Mouse (Mus musculus): ENCODE measurements around the gene Nfix.

The Nfix gene

DNA sequence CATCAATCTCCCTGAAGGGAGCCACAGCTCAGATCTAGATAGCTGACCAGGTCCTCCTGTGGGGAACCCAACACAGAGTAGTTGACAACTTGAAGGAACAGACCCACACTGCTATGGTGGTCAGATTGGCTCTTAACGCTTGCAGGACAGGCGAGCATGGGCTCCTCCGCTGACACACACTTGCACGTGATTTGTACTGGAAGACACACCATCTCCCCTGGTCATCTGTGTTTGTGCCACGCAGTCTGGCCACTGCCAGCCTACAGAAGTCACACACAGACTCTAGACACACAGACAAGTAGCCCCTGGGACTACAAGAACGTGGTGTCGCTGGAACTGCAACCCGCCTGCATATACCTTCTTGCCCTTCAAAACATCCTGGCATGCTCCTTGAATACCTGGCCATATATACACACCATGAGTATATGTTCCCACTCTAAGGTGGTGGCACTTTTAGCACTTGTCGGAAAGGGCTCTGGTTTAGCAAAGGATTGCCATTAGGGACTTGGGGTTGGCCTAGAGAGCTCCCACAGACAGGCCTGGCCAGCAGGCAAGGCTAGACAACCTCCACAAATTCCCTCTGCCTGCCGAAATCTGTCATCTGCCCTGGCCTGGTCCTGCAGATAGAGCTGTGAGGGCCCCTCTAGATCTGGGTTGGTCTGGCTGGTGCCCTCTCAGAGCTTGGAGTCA lies 1.6 kb downstream of the Nfix start:
- DNase-seq (ENCODE audit: low read depth, low spot score): no peak

DNA sequence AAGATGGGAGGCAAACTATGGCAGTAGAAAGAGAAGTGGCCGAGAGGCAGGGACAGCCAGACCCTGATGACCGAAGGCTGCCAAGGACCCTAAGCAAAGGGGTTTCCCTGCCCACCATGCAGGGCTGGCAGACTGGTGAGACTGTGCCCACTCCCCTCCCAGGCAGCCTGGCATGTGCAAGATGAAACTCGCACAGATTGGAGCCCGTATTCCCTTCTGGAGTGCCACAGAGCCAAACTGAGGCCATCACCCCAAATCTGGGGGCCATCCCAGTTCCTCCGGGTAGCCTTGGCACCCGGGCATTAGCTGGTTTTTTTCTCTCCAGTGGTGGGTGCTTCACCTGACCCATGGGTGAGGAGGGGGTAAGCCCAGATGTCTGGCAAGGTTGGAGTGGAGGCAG lies 2.2 kb downstream of the Nfix start:
- DNase-seq (ENCODE audit: low read depth, low spot score): no peak

DNA sequence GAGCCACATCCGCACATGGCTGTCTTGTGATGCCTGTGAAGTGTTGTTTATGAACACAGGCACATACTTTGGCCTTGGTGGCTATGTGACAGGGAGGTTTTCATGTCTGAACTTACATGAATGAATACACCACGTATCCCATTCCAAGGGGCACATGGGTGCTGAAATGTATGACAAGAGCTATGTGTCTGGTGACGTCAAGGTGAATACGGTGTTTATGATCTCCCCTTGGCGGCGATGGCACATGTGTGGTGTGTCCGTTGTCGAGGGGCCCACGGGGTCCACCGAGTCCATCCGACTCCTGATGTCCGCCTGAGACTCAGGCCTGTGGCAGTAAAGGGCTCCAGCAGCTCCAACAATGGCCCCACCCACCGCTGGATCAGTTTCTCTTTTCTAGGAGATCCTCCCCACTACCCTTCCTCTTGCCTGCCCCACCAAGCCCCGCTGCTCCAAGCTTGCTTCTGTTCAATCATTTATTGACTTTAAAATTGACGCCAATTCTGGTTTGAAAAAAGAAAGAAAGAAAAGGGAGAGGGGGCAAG lies 2.8 kb downstream of the Nfix start:
- no peak for DNase-seq (ENCODE audit: low read depth, low spot score)

DNA sequence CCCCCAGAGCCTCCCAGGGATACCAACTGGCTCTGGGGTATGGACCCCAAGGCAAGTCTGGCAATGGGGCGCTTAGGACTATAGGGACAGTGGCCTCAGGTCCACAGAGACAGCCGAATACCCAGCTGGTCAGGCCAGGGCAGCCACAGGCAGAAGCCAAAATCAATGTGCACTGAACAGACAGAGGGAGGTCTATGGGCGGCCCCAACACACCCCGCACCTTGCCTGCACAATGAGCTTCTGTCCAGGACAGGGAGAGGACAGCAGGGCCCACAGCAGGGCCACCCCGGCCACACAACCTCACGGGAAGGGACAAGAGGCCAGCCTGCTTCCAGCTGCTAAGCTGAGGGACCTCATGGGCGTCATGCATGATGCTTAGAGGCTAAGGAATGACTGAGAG lies 5.7 kb downstream of the Nfix start:
- DNase-seq (ENCODE audit: low read depth, low spot score): no peak

DNA sequence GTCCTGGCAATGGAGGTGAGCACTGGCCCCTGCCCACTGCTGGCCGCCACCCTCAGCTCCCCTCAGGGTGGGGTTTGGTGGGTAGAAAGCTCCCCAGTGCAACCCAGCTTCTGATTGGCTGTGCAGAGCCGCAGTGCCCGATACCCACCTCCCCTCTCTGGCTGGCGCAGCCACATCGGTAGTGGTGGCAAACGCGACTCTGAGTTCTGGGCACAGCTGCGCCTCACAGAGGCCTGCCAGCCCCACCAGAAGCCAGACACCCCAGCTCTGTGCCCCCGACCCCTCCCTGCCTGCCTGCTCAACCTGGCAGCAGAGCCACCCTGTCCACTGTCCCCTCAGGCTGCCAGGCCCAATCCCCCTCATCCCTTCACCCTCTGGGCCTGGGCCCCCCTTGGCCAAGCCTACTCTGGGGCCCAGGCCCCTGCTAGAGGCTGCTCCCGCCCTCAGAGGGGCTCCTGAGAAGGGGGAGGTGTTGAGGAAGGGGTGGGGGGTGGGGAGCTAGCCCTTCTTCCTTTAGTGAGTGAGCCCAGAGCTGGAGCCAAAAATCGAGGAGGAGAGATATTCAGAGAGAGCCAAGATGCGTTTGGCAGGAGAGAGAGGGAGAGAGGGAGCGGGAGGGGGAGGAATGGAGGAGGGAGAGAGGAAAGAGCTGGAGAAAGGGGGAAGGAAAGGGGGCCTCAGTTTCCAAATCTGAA lies 6.2 kb downstream of the Nfix start:
- DNase-seq (ENCODE audit: low read depth, low spot score): no peak

DNA sequence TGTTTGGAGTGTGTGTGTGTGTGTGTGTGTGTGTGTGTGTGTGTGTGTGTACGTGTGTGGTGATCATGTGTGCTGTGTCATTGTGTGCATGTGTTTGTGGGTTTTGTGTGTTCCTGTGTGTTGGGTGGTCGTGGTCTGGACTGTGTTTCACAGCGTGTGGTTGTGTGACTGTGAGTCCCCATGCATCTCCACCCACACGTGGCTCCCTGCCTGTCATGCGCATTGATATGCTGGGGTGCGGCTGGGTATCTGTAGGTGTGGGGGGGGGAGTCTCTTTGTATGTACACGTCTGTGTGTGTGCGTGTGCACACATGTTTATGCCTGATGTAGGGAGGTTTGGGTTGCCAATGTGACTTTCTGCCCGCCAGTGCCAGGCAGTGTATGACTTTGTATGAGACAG lies 7.0 kb downstream of the Nfix start:
- no peak for DNase-seq (ENCODE audit: low read depth, low spot score)

DNA sequence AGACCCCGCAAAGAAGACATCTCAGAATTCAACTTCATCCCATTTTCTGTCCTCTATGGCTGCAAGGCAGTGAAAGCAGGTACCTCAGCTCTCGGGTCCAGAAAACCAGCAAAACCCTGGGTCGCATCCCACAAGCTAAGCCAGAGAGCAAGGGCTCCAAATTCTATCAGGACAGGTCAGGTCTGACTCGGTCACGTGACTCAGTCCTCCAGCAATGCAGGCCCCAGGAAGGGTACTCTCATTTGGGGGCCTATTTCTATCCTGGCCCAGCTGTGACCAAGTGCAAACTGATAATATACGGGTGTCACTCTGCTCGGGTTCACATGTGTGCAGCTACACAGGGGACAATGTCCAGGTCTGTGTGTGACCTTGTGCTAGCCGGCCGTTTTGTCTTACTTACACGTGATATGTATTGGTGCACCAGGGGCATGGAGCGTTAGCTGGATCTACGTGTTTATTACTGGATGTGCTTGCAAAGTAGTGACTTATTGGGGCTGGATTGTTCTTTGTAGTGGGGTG lies 7.7 kb downstream of the Nfix start:
- DNase-seq (ENCODE audit: low read depth, low spot score): no peak

DNA sequence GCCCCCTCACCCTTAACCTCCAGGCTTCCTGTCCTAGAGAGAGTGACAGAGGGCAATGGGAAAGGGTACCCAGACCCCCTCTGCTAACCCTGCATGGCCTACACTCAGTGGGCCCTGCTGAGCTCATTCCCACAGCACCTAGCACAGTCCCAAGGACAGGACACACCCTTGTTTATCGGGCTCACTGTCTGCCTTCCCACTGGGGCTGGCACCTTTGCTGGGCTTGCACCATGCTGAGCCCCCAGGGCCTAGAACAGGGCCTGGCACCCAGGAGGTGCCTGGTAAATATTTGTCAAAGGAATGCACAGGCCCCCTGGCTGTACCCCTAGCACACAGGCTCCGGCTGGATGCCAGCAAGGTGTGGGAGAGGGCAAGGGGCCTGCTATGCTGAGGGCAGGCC lies 9.6 kb downstream of the Nfix start:
- DNase-seq (ENCODE audit: low read depth, low spot score): no peak

DNA sequence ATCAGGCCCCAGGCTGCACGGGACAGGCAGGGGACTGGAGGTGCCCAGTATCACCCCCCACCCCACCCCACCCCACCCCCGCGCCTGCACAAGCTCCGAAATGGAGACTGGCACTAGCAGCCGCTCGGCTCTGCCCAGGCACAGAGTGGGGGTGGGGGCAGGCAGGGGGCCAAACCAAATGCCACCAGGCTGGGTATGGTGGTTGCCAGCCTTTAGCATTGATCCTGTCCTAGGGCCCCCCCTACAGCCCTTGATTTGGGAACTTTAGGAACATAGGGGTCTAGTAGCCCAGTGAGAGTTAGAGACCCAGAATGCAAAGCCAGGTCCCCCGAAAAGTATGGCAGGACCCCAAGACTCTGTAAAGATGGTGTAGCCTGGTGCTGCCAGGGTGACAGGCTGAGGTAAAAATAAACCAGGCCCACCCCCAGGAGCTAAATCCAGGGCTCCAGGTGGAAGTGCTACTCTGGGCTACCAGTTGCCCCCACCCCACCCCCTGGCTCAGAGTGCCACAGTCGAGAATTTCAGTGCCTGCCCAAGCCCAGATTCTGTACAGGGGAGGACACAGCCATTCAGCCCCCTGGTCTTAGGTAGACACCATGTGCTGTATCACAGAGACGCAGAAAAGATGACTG lies 10.2 kb downstream of the Nfix start:
- no peak for DNase-seq (ENCODE audit: low read depth, low spot score)

DNA sequence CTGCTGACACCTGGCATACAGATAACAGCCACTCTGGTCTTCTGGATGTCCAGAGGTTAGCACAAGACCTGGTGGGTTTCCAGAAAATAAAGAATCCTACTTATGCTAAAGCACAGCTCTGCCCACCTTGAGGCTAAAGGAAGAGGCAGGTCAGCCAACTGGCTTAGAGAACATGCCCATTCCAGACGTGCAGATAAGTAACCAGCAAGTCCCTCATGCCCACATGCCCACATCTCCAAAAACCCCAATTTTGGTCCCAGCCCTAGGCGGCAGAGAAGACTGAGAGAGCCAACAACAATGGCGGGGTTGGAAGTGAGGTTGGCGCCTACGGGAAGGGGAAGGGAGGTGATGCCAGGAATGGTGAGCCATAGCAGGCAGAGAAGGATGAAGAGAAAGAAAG lies 10.8 kb downstream of the Nfix start:
- DNase-seq (ENCODE audit: low read depth, low spot score): no peak

DNA sequence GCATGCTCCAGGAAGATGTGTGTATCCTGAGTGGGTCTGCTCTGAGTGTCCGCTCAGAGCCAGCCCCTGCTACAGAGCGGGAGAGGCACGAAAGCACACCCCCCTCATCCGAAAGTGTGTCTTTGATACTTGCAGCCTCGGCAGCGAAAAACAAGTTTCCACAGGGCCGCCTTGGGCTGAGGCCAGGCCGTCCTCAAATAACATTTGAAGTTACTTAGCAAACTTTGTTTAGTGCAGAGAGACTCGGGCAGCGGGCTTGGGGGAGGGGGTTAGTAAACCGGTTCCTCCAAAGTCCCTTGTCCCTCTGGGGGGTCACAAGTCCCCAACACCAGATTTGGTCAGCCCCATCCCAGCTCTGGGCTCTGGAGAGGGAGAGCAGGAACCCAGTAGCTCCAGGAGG lies 11.2 kb downstream of the Nfix start:
- no peak for DNase-seq (ENCODE audit: low read depth, low spot score)

DNA sequence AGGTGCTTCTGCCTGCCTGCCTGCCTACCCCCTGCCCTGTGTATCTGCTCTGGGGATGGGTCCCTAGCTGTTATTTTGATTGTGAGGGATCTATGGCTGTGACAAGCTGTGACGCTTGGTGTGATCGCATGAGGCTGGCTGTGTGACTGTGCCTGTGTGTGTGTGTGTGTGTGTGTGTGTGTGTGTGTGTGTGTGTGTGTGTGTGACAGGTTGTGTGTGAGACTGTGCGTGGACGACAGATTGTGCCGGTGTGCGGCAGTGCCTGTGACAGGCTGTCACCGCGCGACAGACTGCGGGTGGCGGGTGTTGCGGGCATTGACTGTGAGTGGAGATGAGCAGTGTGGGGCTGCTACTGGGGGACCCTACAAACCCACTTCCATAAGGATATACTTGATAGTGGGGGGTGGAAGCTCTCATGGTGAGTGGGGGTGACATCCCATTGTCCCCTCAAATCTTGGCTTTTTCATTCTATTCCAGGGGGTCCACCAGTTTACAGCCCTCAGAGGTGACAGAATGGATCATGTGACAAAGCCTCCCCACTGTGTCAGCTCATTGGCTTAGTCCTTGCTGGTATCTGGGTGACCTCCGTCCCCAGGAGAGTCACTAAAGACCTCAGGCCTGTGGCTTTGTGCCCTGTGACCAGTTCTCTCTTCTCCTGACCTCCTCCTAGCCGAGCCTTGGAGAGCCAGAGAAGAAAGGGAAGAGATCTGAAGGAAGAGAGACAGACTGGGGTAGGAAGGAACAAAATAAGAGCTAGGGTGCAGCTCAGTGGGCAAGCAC lies 12.4 kb downstream of the Nfix start:
- DNase-seq (ENCODE audit: low read depth, low spot score): no peak

DNA sequence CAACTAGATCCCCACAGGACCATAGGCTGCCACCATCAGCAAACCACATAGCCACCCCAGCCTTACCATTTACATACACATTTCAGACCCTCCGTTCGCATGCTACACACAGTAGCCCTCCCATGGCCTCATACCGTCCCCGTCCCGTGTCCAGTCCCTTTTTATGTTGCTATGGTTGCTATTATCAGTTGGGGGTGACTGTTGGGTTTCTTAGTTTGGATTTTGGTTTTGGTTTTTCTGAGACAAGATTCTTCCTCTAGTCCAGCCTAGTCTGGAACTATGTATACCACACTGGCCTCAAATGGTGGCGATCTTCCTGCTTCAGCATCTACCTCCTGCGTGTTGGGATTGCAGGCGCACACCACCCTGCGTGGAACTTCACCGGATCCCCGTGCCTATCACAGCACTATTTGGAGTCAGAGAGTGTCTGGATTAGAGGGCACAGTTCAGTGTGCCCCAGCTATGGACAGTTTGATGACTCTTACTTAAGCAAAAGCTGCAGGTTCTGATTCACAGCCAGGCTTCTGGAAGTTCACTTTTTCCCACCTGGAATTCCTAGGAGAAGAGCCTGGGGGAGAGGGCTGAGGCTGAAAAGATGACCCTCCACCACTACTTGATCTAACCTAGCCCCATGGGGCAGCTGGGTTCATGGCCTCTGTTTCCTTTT lies 13.2 kb downstream of the Nfix start:
- no peak for DNase-seq (ENCODE audit: low read depth, low spot score)

DNA sequence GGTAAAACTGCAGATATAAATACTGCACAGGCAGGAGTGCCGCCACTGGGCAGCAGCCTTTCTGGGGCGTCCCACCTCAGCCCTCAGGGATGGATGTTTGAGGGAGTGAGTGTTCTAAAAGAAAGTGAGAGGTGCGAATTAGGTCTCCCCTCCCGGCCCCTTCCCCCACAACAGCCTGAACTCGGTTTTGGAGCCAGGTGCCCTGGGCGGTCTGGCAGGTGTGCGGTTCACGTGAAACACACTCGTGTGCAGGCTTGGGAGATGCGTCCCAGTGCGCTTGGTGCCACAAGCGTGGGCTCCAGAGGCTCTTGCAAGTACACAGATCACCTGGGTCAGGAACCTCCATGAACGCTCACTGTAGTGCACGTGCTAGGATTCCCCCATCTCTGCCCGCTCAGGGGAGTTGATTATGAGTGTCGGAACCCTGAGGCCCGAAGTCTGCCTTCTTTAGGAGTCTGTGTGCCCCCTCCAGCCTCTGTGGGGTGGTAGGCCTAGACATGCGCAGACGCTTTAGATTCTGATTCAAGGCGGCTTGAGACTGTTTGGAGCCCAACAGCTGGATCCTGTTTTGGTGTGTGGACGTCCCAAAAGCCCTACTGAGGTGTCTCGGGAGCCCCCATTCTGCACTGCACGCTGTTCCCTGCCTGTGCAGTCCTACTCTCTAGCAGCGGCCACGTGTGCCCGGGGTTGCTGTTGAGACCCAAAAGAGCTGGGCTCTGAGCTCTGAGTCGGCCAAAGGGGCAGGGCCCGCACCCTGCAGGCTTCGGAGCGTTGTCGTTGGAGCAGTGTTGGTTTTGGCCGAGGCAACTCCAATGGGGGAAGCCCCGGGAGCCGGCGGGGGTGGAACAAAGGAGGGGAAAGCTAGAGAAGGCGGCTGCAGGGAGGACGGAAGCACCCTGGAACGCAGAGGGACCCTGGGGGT lies 14.1 kb downstream of the Nfix start:
- DNase-seq (ENCODE audit: low read depth, low spot score): peak; percentile 84

DNA sequence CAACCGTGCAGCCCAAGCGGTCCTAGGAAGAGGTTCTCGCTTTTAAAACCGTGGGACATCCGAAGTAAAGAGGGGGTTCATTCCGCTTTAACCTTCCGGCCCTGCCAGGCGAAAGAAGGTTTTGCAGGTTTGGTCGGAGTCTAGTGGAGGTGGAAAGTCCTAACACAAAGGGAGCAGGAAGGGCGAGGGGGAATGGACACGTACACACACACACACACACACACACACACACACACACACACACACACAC lies 14.7 kb downstream of the Nfix start:
- peak; percentile 73 for DNase-seq (ENCODE audit: low read depth, low spot score)

DNA sequence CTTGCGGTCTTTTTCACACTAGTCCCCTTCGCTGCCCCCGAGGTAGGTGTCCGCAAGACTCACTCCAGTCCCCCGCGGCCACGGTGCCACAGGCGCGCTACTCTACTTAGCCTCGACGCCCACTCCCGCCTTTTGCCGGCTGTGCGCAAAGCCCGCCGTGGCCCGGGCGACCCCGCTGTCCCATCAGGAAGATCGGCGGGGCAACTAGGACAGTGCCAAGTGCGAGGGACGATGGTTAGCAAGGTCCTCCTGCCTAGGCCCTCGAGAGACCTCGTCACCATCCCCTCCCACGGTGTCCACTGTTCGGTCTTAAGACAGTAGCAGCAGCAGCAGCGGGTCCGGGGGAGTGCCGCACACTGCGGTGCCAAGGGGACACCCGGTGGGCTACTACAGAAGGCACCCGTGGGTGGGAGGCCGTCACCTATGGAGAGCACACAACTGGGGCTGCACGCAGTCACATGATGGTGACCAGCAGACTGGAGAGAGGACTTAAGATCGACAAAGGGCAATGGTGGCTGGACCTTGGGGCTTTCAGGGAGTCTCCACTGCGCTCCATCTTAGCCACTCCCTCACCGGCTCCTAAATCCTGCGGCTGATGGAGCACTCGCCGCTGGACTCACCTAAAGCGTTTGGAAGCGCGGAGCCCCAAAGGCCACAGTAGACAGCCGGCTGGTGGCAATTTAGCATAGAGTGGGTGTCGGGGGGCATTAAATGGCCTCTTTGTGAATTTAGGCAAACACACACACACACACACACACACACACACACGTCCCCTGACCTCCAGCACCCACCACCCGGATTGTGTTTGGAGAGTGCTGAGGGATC lies 15.3 kb downstream of the Nfix start:
- peak; percentile 80 for DNase-seq (ENCODE audit: low read depth, low spot score)

DNA sequence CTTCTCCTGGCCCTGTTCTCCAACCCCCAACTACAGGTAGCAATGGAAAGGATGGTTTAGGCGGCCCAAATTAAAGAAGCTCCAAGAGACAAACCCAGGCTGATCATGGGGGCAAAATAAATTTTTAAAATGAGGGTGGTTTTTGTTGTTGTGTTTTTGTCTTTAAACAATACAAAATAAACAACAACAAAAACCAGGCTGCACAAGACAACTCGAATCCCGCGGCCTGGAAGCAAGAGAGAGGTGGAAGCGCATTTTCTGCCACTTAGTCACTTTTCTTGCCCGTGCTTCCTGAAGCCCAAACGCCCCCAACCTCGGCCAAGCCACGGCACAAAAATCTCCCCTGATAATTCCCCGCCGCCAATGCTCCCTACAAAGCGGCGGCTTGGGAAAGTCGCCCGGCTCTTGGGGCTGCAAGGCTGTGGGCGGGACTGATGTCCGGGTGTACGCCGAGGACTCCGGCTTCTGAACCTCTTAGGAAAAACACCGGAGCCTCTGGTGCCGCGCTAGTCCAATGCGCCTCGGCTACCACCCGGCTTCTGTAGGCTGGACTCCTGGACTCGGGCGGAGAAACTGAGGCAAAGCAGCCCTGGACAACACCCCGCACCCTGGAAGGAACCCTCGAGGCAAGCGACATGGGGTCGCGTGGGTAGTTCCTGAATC lies 16.1 kb downstream of the Nfix start:
- DNase-seq (ENCODE audit: low read depth, low spot score): peak; percentile 39

DNA sequence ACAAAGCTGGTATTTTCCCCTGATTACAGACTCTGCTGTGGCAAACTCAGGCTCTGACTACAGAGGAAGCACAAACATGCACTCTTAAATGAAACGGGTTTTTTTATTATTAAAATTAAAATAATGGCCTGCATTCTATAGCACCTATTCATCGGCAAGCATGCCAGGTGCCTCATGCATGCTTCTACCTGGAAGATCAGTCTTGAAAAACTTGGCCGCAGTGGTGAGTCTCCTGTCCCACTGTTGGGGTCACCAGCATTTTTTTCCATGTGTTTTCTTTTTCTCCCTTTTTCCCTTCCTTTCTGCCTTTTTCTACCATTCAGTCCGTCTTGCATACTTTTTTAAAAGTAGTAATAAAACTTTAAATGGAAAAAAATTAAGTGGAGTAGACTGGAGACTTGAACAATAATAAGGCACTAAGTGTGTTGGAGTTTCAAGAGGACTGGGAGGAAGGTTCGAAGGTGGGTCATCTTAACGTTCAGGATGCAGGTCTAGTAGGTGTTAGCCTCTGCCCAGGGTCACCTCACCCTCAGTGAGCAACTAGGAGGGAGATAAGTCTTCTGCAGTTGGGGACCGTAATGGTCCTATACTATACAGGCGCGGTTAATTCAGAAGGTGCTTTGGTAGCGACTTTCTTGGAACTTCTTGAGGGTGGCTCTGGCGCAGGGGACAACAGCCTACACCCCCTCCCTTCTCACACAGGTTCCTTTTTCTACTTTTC lies 16.8 kb downstream of the Nfix start:
- DNase-seq (ENCODE audit: low read depth, low spot score): peak; percentile 27
